Mouse (Mus musculus) megakaryocyte, embryonic 14.5 days (primary cell): ENCODE measurements around the gene Tmprss4. TPM values are rescaled to one million over a fixed set of nuclear protein-coding genes. Genes with fewer than 3 reads are reported as not detected.

ENCODE experiments used
- H3K27me3 ChIP-seq: replicated peaks from 2 replicates; pipeline ENCODE3; 2012; ENCODE audit warnings: inconsistent platforms
- H3K36me3 ChIP-seq: replicated peaks from 2 replicates; pipeline ENCODE3; 2012; ENCODE audit warnings: low read length, inconsistent platforms, mixed read lengths
- H3K4me1 ChIP-seq: 2 replicates; pipeline ENCODE4 v1.6.1; 2012; ENCODE audit warnings: inconsistent platforms
- H3K4me3 ChIP-seq: replicated peaks from 2 replicates; pipeline ENCODE3; 2012; ENCODE audit warnings: moderate library complexity, mild to moderate bottlenecking, inconsistent platforms
- H3K9me3 ChIP-seq: 2 replicates; pipeline ENCODE4 v1.6.1; 2012; ENCODE audit warnings: inconsistent platforms
- FLI1 ChIP-seq: IDR thresholded peaks from 2 replicates; pipeline ENCODE4 v1.6.1; 2012; ENCODE audit warnings: low read length, inconsistent platforms, mixed read lengths
- GATA1 ChIP-seq: IDR thresholded peaks from 3 replicates; pipeline ENCODE4 v1.6.1; 2012; ENCODE audit warnings: mixed read lengths, low read length, inconsistent platforms, borderline replicate concordance
- polyA plus RNA-seq: library from polyadenylated mRNA; stranded (reverse); fragments of >175 nt; gene quantifications from 2 replicates; pipeline ENCODE4 v1.2.3, GENCODE M21; 2012; ENCODE audit warnings: low replicate concordance; ENCODE audit not compliant: insufficient read depth

Gene Tmprss4
- polyA plus RNA-seq, 1 experiment = not detected

GRCm38 (mm10) chr9:45125211-45125610 is 78.7 kb downstream of the Tmprss4 start:
- H3K36me3 ChIP-seq = no peaks in the 10 kb centered on the region
- peaks cover 23% of the 10 kb centered on the region for H3K4me1 ChIP-seq
- no peak overlapping the region for H3K4me3 ChIP-seq
- peaks cover 91% of the 10 kb centered on the region for H3K27me3 ChIP-seq
- TF ChIP-seq GATA1 (no peak), FLI1 (no peak)
- no peaks in the 10 kb centered on the region for H3K9me3 ChIP-seq

Other genes with a start within 250 kb of the Tmprss4 start
- 0.76 and 2.0 TPM in 2 replicates for gene Ube4a, start 238.5 kb downstream of the Tmprss4 start, polyA plus RNA-seq
- gene Cd3g, start 223.7 kb downstream of the Tmprss4 start, polyA plus RNA-seq = not detected in 2 replicates
- not detected in 2 replicates for gene Cd3d, start 222.3 kb downstream of the Tmprss4 start, polyA plus RNA-seq
- not detected in 2 replicates for gene Cd3e, start 194.5 kb downstream of the Tmprss4 start, polyA plus RNA-seq
- gene Mpzl2, start 164.3 kb downstream of the Tmprss4 start, polyA plus RNA-seq = not detected in 2 replicates
- not detected in 2 replicates for gene Mpzl3, start 148.9 kb downstream of the Tmprss4 start, polyA plus RNA-seq
- gene Jaml, start 124.9 kb downstream of the Tmprss4 start, polyA plus RNA-seq = 0.40 TPM in 1 of 2 replicates, not detected in the other
- 0.09 TPM in 1 of 2 replicates, not detected in the other for gene Scn2b, start 86.3 kb downstream of the Tmprss4 start, polyA plus RNA-seq
- gene Scn4b, start 65.7 kb downstream of the Tmprss4 start, polyA plus RNA-seq = not detected in 2 replicates
- 0.13 TPM in 1 of 2 replicates, not detected in the other for gene BC049352, start 22.1 kb downstream of the Tmprss4 start, polyA plus RNA-seq
- gene Il10ra, start 65.1 kb upstream of the Tmprss4 start, polyA plus RNA-seq = 4.8 and 7.7 TPM in 2 replicates
- gene Tmprss13, start 115.0 kb upstream of the Tmprss4 start, polyA plus RNA-seq = 0.02 TPM in 1 of 2 replicates, not detected in the other
- not detected in 2 replicates for gene Fxyd6, start 166.1 kb upstream of the Tmprss4 start, polyA plus RNA-seq
- 0.64 and 7.6 TPM in 2 replicates for gene Fxyd2, start 195.6 kb upstream of the Tmprss4 start, polyA plus RNA-seq
- not detected in 2 replicates for gene Dscaml1, start 222.5 kb upstream of the Tmprss4 start, polyA plus RNA-seq